ENCODE assay signal across 18 mouse cellular contexts in genomic region chr8:109817933-109818332, GRCm38 (mm10). TPM values are rescaled to one million over a fixed set of nuclear protein-coding genes. Genes with fewer than 3 reads are reported as not detected.
DNase-seq lines count a peak whose midpoint lies in the region; ATAC-seq and TF ChIP-seq lines count a peak whose summit lies in the region.
"Had no signal": no experiment of that assay in that cellular context is flagged by ENCODE, and none has a peak within 500 bp of the region (broad histone marks: within the 10 kb centered on the region; RNA-seq: fewer than 3 reads in every experiment).

No protein-coding gene starts in this region.

- H3K4me3 ChIP-seq in kidney, adult 2 months (ENCODE audit: insufficient read depth, low read depth, low read length), result no peak overlapping the region
- H3K4me3 ChIP-seq in heart, postnatal 0 days (ENCODE audit: low read depth, low read length), result no peak overlapping the region
- H3K4me3 ChIP-seq: forebrain, embryonic 12.5 days; liver, embryonic 15.5 days; midbrain, embryonic 12.5 days had no signal

- peak overlapping the region; percentile 52; the same call in 1 of the 2 replicates for H3K27ac ChIP-seq in kidney, adult 2 months (ENCODE audit: insufficient read depth, low read depth, low read length)
- H3K27ac ChIP-seq in heart, postnatal 0 days (ENCODE audit: low read depth), result peak overlapping the region; percentile 75
- H3K27ac ChIP-seq: forebrain, embryonic 12.5 days; liver, embryonic 15.5 days; midbrain, embryonic 12.5 days had no signal

- H3K9ac ChIP-seq in heart, postnatal 0 days (replicated peaks; ENCODE audit: low read depth, low read length), result no peak overlapping the region
- H3K9ac ChIP-seq: forebrain, embryonic 12.5 days; liver, embryonic 15.5 days; midbrain, embryonic 12.5 days had no signal

- TF ChIP-seq POLR2A in kidney, adult 2 months (IDR thresholded peaks at IDR 0.05; ENCODE audit: low read depth, low read length), result no peak

- peaks cover 18% of the 10 kb centered on the region for H3K4me1 ChIP-seq in kidney, adult 2 months (ENCODE audit: control insufficient read depth, insufficient read depth, low read length)
- peaks cover 9% of the 10 kb centered on the region for H3K4me1 ChIP-seq in heart, postnatal 0 days (ENCODE audit: control insufficient read depth, insufficient read depth)
- H3K4me1 ChIP-seq: forebrain, embryonic 12.5 days; midbrain, embryonic 12.5 days had no signal

- ATAC-seq in heart, postnatal 0 days (ENCODE audit: insufficient read depth, low read depth), result peak; percentile 60; the same call in 1 of the 2 replicates
- ATAC-seq: inflammation-experienced regulatory T-cells, adult 6 months had no signal

- intact Hi-C loops in heart, postnatal 14 days (cut with DNase I), result no loop called here

- DNase-seq in heart, adult 11 months, result peak; percentile 93
- no peak for DNase-seq in heart, postnatal 14 days
- DNase-seq in kidney, adult 2 months, result no peak
- no peak for DNase-seq in kidney, postnatal 25 days
- peak; percentile 31 for DNase-seq in 416B (ENCODE audit: low read depth)
- DNase-seq in heart, postnatal 0 days (ENCODE audit: low spot score), result peak; percentile 41
- DNase-seq in frontal cortex, postnatal 10 days (ENCODE audit: low spot score in 2 of 2), result no peak
- no peak for DNase-seq in urinary bladder, postnatal 14 days (ENCODE audit: low spot score)
- DNase-seq: adrenal gland, adult 2 months; B cell, adult 2 months; cerebellum, adult 2 months; kidney, postnatal 14 days; lung, postnatal 4 days; right cerebral cortex, postnatal 25 days had no signal

- 16% methylated on average over 1 of the region's 1 CpGs for WGBS in kidney, adult 2 months
- 26% methylated on average over 1 of the region's 1 CpGs for WGBS in heart, postnatal 0 days

- H3K27me3 ChIP-seq in kidney, adult 2 months (replicated peaks; ENCODE audit: control insufficient read depth, insufficient read depth, low read length), result no peaks in the 10 kb centered on the region
- H3K27me3 ChIP-seq in heart, postnatal 0 days (ENCODE audit: control insufficient read depth, insufficient read depth, low read length), result no peaks in the 10 kb centered on the region
- H3K27me3 ChIP-seq: forebrain, embryonic 12.5 days; liver, embryonic 15.5 days; midbrain, embryonic 12.5 days had no signal

- no peak for TF ChIP-seq CTCF in kidney, adult 2 months (conservative IDR thresholded peaks at IDR 0.05; ENCODE audit: insufficient read depth, insufficient read length, low read depth, low read length)
- TF ChIP-seq CTCF in heart, postnatal 0 days (IDR thresholded peaks at IDR 0.05; ENCODE audit: low read depth), result no peak

- H3K36me3 ChIP-seq in kidney, adult 2 months (ENCODE audit: control insufficient read depth, insufficient read depth, low read length), result no peaks in the 10 kb centered on the region; the same call in 1 of the 2 replicates
- H3K36me3 ChIP-seq in heart, postnatal 0 days (replicated peaks; ENCODE audit: control insufficient read depth, insufficient read depth, low read length), result no peaks in the 10 kb centered on the region
- H3K36me3 ChIP-seq: forebrain, embryonic 12.5 days; midbrain, embryonic 12.5 days had no signal

- no peak for TF ChIP-seq EP300 in heart, postnatal 0 days (IDR thresholded peaks at IDR 0.05; ENCODE audit: low read depth)

- H3K9me3 ChIP-seq in heart, postnatal 0 days (replicated peaks; ENCODE audit: control insufficient read depth, low read length), result no peaks in the 10 kb centered on the region
- H3K9me3 ChIP-seq: forebrain, embryonic 12.5 days; liver, embryonic 15.5 days; midbrain, embryonic 12.5 days had no signal

- H3K4me2 ChIP-seq in heart, postnatal 0 days (ENCODE audit: low read depth, low read length), result no peak overlapping the region
- H3K4me2 ChIP-seq: forebrain, embryonic 12.5 days; liver, embryonic 15.5 days; midbrain, embryonic 12.5 days had no signal

RNA-seq across cellular contexts. Expression of gene Ap1g1, which starts 39.6 kb away (rescaled TPM):
- 10 to 100 TPM; 43.0 to 45.3 TPM for total RNA-seq in heart, postnatal 14 days (2021)
- polyA plus RNA-seq in kidney, adult 2 months (2012; rRNA removed), result 67.0 and 72.0 TPM in 2 replicates
- 23.7 and 24.6 TPM in 2 replicates for total RNA-seq in heart, postnatal 0 days (2014; rRNA removed; ENCODE audit: low replicate concordance)
- 13.5 and 14.4 TPM in 2 replicates for polyA plus RNA-seq in heart, postnatal 0 days (2015; fragmentation: Nextera tagmentation; extraction: Ambion mirVana)

RNA-seq across cellular contexts. Expression of gene Phlpp2, which starts 50.4 kb away (rescaled TPM):
- total RNA-seq in heart, postnatal 14 days (2021), result 1 to 10 TPM; 4.9 to 6.4 TPM
- 6.5 and 6.9 TPM in 2 replicates for polyA plus RNA-seq in kidney, adult 2 months (2012; rRNA removed)
- total RNA-seq in heart, postnatal 0 days (2014; rRNA removed; ENCODE audit: low replicate concordance), result 2.2 and 2.3 TPM in 2 replicates
- polyA plus RNA-seq in heart, postnatal 0 days (2015; fragmentation: Nextera tagmentation; extraction: Ambion mirVana), result 0.67 and 0.80 TPM in 2 replicates

Comparison
In these comparisons a context has a peak if more than half of its experiments do, and no peak if none do; other contexts are left out.
1. DNase-seq: peak in heart, adult 11 months (single experiment), 416B (single experiment) and heart, postnatal 0 days (single experiment); none in heart, postnatal 14 days (0 of 2), kidney, adult 2 months (single experiment), kidney, postnatal 25 days (0 of 2), frontal cortex, postnatal 10 days (0 of 2) and urinary bladder, postnatal 14 days (single experiment).